Mouse (Mus musculus) cerebellum, adult 11-12 months (tissue): Measurements from ENCODE around the gene Nav1.

Source experiments
- DNase-seq: peaks from one replicate; pipeline ENCODE4 v3.0.0; 2022

The Nav1 gene

DNA sequence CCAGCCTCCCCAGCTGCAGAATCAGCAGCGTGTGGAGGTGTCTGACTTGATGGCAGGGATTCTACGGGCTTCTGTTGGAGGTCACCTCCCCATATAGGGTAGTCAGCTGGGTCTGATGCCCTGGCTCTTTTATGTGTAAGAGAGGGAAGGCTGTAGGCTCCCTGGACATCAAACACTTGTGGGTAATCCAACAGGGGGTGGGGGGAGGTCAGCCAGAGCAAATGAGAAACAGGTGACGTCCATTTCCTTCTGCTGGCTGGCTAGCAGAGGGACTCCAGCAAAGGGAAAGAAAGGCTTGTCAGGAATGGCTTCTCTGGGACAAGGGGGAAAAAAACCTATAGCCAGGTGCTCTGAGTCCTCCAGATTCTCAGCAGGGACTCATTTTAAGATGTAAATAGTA is 28.0 kb downstream of the Nav1 start:
- DNase-seq = no peak

DNA sequence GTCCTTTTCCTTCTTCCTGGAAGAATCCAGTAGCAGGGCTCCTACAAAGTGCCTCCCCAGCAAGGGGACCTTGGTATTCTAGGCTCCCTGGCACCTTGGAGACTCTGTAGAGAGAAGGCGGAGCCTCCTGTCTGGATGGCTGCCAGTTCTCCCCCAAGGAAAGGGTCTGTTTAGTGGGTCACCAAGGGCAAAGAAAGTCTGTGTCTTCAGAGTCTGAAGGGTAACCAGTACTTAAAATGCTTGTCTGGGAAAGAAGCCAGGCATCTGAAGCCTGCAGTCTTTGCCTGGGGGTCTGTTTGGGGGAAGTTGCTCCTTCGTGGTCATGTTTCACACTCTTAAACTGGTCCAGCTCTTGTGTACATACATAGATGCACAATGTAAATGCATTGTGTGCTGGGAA is 29.3 kb downstream of the Nav1 start:
- no peak for DNase-seq

DNA sequence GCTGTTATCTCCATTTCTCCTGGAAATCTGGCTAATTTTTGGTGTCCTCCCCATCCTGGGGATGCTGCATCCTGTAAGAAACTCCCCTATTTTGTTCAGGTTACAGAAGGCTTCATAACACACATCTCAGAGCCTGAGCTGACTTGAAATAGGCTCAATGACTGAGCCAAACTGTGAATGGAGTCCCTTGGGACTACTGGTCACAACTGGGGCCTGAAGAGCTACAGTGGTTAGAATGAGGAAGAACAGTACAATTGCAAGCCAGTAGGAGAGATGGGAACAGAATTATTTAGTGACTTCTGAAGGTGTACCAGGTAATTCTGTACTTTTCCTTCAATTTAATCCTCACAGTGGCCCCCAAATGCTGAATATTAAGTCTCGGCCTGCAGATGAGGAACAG is 31.7 kb downstream of the Nav1 start:
- no peak for DNase-seq

DNA sequence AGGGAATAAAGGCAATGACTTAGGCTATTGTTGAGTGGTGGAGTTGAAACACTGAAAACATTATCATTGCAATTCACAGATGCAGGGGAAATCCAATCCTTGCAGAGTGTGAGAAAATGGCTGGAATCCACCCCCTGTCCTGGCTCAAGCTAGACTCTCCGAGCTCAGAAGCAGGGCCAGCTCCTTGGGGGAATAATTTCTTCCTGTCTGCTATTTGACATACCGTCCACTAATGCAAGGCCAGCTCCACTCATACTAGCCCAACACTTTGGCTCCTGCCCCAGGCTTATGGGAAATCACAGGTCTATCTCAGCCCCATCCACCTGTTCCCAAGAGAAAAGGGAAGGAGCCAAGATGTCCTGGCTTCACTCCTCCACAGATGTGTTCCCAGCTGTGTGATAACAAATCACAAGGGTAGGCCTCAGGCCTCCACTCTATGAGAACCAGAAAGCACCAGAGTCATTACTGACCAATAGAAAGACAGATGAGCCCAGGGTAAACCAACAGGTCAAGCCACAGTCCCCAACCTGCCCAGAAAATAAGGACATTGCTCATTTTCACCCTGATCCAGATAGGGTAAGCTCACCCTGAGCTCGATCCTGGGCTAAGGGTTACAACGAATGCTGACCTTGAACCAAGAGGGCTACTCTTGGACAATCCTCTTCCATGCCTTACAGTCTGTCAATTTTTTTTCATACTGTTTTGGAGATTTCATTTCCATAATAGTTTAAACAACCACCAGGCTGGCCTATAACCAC is 32.5 kb downstream of the Nav1 start:
- DNase-seq = no peak

DNA sequence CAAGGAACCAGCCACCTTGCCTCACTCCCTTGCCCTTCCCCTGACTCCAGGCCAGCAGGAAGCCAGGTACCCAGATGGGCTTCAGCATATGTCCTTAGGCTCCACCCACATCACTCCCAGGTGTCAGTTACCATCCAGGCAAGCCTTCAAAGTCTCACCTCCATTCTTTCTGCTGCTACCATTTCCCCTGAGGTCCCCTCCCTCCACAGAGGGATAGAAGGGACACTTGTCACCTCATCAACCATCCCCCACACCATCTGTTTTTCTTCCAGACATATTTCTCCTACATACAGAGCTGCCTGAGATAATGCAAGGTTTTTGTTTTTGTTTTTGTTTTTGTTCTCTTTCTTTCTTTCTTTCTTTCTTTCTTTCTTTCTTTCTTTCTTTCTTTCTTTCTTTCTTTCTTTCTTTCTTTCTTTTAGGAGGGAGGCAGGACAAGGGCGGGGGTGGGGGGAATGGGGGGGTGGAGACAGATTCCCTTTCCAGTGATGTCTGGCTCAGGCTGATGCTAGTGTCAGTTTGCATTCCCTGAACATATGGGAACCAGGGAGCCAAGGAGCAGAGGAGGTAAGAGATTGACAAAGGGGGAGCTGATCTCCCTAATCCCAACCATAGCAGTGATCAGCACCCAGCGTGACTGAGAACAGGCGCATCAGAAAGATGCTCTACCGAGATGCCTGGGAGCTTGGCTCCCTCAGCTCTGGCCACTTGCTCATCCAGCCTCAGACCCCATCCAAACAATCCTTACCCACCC is 34.8 kb downstream of the Nav1 start:
- no peak for DNase-seq

DNA sequence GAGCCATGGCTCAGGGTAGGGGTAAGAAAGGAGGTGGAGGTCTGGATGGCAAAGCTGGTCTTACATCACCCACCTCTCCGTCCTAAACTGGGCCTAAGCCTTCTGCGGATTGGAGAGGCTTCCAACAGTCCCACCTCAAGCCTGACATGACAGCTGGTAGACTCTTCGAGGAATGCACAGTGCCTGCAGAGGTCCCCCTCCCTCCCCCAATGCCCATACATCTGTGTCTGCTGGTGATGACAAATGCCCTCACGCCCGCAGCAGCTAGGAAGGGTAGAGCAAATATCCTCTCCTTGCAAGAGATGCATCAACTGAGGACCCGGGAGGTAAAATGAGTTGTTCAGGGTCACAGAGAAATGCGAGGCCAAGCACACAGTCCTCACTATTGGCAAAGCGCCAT is 39.0 kb downstream of the Nav1 start:
- DNase-seq = no peak

DNA sequence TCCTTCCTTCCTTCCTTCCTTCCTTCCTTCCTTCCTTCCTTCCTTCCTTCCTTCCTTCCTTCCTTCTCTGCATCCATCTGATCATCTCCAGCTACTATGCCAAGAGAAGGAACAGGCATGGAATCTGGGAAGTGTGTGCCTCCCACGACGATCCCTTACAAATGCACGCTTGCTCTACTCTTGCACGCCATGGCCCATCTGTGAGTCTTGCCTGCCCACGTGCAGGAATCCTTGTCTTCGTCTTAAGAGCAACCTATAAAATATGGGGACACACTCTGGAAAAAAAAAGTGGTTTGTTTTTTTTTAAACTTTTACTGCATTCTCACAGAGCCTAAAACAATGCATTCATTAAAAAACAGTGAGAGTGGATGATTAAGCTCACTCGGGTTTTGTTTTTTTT is 40.5 kb downstream of the Nav1 start:
- no peak for DNase-seq

DNA sequence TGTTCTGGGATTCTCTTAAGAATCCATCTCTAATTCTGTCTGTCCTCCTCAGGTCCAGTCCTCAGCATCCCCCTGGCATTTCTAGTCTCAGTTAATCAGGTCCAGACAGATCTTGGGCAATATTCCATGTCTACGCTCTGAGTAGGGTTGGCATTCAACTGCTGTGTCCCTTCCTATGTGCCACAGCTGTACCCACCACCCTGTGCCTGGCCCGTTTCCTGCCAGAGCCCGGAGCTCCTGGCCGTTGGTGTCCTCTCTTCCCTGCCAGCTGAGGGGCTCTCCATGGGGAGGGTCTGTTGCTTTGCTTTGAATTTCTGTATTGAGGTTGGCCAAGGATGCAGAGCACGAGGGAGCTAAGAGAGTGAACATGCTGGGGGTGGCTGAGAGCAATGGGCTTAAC is 41.3 kb downstream of the Nav1 start:
- no peak for DNase-seq

DNA sequence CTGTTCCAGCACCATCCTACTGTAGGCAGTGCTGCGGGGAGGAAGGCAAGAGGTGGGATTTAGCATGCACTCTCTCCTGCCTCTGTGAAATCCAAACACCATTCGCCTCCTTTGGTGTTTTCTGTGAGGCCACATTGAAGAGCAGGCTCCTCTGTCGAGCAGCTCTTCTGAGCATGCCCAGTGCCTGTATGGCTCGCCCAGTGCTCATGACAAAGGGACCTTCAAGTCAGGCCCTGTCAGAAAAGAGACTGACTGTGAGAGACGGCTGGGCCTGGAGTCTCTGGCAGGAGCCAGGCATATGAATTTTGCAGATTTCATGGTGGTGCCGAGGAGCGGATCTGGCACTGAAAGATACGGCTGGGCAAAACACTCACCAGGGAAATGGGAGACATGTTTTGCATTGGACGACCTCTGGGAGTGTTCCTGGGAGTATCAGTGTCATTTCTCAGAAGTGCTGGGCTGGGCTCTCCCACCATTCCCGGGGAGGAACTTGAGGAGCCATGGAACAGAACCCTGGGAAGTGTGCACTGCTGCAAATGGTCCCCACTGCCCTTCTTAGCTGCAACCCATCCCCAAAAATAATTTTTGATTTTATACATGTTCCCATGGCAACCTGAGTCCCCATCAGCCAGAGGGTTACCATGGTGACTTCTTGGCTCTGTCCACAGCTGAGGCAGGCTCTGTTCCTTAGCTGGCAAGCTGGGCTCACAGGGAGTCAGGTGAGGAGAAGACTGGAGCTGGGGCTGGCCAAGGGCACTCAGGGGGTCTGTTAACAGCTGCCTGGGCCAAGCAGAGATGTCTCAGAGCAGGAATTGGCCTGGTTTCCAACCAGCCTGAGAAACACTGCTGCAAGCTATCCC is 42.2 kb downstream of the Nav1 start:
- no peak for DNase-seq

DNA sequence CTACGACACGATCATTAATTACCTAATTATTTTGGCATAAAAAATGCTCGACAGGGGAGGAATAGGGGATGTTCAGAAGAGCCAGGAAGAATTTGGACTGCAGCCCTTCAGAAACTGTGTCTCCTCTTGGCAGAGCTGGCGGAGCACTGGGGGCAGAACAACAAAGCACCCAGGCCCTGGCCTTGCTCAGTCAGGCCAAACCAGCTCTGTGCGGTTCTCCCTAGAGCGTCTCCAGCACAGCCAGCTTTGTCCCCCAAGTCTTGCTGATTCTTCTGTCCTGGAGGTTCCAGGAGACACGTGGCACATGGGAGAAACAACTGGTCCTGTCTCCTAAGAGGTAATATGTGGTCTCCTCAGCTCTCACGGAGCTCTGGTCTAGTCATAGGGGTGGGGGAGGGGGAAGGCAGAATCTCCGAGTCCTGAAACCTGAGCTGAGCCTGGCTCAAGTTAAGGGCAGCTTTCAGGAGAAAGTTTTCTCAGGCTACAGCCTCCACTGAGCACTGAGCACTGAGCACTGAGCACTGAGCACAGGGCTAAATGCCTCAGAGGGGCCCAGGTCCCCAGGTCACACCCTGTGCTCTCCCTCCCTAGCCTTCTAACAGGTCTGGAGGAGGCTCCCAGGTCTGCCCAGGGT is 43.2 kb downstream of the Nav1 start:
- DNase-seq = no peak

DNA sequence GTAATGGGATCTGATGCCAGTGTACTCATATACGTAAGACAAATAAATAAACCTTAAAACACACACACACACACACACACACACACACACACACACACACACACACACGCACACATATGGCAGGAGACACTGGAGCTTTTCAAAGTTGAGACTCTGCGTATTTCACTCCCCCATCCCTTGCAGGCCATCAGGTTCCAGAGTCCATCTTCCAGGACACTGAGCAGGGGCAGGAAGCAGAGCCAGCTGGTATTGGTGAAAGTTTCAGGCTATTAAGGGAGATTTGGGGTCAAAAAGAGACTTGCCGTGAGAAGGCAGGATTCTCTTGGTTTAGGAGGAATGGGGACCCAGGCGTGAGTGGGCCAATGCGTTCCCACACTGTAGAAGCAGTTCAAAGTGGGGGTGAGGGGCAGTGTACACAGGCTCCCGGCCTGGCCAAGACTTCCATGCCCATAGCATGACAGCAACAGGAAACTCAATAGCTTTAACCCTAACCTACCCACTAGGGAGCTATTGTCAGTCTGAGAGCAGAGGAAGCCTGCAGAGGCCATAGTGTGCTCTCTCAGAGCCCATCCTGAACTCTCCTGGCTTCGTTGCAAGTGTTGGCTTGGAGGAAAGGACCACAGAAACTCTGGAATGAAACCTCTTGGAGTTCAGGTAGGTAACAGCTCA is 44.0 kb downstream of the Nav1 start:
- no peak for DNase-seq

DNA sequence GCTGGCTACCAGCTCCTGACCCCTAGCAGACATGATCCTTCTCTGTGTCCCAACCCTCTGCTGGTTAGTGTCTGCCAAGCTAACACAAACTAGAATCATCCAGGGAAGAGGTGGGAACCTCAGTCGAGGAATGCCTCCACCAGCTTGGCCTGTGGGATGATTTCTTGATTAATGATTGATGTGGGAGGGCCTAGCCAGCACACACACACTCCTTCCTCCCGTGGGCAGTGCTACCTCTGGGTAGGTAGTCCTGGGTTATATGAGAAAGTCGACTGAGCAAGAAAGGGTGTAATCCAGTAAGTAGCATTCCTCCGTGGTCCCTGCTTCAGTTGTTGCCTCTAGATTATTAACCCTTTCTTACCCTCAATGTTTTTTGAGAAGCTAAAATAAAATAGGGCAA is 45.0 kb downstream of the Nav1 start:
- DNase-seq = no peak

DNA sequence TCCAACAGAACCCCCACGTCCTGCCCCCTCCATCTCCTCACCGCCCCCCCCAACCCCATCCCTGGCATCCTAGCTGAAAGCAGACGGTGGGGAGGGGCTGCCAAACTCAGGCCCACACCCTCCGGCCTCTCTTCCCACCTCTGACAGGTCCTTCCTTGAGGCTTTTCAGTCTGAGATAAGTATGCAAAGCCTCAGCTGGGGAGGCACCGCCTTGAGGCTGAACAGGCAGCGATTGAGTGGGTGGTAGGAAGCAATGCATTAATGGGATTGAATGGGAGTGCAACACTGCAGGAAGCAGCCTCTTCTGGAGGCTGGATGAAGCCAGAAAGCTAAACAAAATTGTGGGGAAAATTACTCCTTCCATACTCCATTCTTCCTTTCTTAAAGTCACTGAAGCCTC is 45.8 kb downstream of the Nav1 start:
- DNase-seq = no peak

DNA sequence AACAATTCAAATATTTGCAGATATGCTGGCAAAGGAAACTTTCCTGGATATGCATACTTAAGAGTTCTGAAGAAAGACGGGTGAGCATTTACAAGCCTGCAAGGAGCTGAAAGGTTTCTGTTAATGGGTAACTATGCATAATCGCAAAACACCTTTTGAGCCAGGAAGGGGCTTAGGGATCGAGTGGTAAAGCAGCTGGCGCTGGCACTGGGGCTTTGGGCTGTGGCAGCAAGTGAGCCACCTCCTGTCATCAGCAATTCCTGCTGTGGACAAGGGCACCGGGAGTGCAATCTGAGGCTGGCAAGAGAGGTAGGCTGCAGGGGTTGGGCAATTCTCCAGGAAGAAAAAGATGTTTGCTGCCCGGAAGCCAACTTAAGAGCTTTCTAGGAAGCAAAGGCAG is 49.1 kb downstream of the Nav1 start:
- no peak for DNase-seq

DNA sequence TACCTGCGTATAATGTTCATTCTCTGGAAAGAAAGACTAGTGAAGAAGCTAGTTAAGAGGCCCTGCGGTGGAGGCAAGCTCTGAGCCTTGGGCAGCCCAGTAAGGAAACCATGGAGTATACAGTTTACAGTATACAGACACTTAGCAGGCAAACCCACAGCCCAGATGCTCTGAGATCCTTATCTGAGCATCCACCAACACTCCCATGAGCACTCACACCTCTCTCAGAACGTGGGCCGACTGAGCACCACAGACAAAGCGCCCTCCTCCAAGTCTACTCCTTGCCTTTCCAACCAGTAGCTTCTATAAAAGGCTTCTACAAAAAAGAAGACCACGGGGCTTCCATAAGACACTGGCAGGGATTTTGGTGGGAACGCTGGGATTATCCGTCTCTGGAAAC is 51.2 kb downstream of the Nav1 start:
- no peak for DNase-seq

DNA sequence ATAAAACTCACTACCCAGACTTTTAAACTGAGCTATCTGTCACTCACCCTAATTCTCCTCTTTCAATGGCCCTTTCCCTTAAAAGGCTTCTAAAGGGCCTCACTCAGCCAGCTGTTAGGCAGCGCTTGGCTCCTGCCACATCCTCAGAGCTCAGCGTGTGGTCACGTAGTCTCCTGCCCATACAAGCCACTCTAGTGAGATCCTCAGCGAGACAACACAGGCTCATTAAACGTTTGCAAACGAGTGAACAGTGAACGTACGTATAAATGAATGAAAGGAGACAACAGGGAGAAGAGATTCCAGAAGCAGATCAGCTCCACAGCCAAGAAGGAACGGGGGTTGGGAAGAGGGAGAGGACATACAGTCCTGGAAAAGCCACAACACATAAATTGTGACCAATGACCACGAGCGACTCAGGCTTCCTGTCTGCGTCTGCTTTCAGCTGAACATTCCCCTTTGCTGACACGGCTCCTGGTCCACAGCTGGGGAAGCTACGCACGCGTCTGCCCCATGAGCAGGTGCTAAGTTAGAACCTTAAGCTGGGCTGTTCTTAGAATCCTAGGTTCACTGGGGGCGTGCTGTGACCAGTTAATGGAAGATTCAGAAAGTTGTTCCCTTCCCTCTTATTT is 52.3 kb downstream of the Nav1 start:
- no peak for DNase-seq

DNA sequence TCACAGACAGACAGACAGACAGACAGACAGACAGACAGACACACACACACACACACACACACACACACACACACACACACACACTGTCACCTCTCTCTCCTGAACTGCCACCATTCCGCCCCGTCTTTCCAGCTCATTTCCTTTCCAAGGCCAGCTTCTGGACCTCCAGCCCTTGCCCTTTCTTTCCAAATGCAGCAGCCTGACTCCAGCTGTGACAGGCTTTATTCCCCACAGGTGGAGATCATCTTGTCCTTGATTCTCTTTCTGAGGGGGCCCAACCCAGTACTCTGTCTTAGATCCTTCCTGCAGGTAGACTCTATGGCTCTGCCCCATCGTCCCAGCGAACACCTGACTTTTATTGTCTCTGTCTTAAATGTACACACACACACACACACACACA is 53.5 kb downstream of the Nav1 start:
- DNase-seq = no peak

DNA sequence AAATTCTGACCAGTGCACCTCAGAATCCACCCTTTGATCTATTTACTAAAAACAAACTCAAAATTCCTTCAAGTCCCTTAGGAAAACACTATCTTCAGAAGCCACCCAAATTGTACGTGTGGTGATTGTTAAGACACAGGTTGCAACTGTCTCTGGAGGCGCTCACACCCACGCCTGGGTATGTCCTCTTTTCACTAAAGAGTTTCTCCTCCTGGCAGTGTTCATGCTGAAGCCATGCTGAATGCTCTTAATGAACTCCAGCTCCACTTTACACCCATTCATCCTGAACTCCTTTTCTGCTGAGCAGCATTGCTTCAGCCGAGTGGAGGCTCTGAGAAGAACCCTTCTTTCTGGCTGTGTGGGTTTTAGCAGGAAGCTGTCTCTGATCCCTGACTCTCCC is 53.9 kb downstream of the Nav1 start:
- no peak for DNase-seq

DNA sequence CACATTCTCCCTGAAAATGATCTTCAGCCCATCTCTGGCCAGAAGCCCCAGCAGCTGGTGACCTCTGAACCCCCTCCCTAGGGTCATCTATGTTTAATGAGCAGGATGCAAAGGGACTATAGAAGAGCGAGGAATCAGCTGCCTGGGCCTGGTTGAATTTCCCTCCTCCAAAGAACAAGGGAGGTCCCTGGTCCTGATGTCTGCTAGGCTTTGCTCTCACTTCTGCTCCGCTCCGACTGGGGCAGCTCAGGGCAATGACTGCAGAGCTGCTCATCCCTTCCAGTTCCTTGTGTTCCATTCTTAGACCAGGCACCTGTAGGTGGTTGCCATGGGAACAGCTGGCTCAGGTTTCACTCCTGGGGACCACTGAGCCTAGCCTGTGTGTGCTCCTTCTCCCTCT is 56.2 kb downstream of the Nav1 start:
- no peak for DNase-seq

DNA sequence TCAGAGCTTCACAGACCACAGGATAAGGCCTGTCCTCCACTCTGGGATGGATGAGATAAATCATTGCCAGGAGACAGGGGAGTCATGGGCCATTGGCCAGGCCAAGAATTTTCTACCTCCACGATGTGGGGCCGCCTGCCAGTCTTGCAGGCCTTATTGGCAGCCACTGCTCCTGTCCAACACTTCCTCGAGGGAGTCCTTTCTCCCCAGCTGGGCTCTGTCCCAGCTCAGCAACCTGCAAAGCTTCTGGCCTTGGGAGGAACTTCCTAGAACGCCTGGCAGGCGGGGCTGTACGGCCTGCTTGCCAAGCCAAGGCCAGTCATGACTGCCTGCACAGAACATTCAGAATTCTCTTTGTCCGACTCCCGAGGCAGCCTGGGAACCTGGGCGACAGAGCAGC is 58.3 kb downstream of the Nav1 start:
- peak; percentile 40 for DNase-seq

DNA sequence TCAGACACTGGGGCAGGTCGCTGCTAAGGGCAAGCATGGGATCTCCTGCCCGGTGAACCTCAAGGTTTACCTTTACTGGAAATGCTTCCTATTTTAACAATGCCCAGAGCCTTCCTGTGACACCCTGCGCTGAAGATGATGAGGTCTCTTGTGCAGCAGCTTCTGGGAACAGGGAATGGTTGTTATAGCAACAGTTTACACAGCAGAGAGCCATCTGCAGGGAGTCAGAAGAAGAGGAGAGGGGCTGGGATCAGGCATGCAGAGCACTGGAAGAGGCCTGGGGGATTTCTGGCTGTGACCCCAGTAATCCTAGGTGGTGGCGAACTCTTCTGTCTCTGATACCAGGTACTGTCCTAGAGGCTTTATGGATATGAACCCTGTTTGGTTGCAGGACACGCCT is 61.0 kb downstream of the Nav1 start:
- no peak for DNase-seq

DNA sequence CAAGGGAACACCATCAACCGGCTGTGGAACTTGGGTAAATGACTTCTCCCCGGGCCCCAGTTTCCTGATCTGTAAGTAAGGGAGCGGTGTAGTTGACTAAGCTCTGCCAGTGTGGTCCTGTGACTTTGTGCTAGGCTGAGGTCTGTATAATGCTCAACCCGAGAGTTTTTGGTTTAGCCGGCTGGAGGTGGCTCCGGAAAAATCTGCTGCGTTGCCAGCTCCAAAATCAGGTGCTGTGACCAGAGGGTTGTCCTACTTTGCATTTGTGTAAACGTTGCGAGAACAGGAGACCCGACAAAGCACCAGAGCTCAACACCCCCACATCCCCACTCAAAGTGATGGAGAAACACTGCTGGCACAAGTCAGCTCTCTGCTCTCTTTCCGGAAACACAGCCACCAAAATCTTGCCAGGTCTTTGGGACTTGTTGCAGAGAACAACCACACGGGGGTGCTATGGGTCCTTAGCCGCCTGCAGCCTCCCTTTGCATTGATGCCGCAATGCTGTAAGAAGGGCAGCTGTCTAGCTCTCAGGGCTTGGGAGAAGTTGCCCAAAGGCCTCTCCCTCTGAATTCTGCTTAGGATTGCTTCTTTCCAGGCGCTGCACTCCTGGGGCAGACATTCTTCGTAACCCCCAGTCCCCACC is 62.5 kb downstream of the Nav1 start:
- DNase-seq = peak; percentile 67
